Mouse (Mus musculus) lung, adult 2 months (tissue): Measurements from ENCODE around the gene Klhl36. TPM values are rescaled to one million over a fixed set of nuclear protein-coding genes. Genes with fewer than 3 reads are reported as not detected.

ENCODE experiments used
- DNase-seq: peaks from one replicate; pipeline ENCODE4 v3.0.0; 2022
- H3K4me1 ChIP-seq: fragments of 200-500 bp; 2 replicates; pipeline ENCODE4 v1.6.1; 2011; ENCODE audit warnings: low read length; ENCODE audit not compliant: control insufficient read depth, insufficient read depth
- H3K4me3 ChIP-seq: fragments of 200-500 bp; replicated peaks from 2 replicates; pipeline ENCODE3; 2011; ENCODE audit warnings: low read depth, mild to moderate bottlenecking, control low read depth, low read length; ENCODE audit errors: extremely low read depth
- CTCF ChIP-seq: fragments of 200-500 bp; IDR thresholded peaks from 2 replicates; pipeline ENCODE4 v1.5.1; 2011; ENCODE audit warnings: mild to moderate bottlenecking, low read length, control low read depth; ENCODE audit not compliant: insufficient read depth
- POLR2A ChIP-seq: fragments of 200-500 bp; IDR thresholded peaks from 2 replicates; pipeline ENCODE4 v1.6.1; 2011; ENCODE audit warnings: low read depth, mild to moderate bottlenecking, control low read depth, low read length, borderline replicate concordance; ENCODE audit errors: extremely low read depth
- WGBS: fragments of 180-500 bp; shearing (Covaris S2); methylation state at CpG from one replicate; pipeline ENCODE4 v1.1.7; 2018; 5-methylcytosine and 5-hydroxymethylcytosine counted together
- polyA plus RNA-seq: library from polyadenylated mRNA; depleted of rRNA; stranded (reverse); fragments of >200 nt; gene quantifications from 2 replicates; pipeline ENCODE4 v1.2.3, GENCODE M21; 2012

Klhl36 gene
- polyA plus RNA-seq, 1 experiment = 28.9 TPM

- H3K4me1 ChIP-seq = peaks cover 5% of the 10 kb centered on the region
- no peak overlapping the region for H3K4me3 ChIP-seq
- no peak for DNase-seq
- 53% methylated on average over 11 of the region's 11 CpGs for WGBS
- TF ChIP-seq POLR2A (no peak), CTCF (no peak)
Measured at GRCm38 (mm10) chr8:119824809-119825273, 37.2 kb upstream of the Klhl36 start.

GRCm38 (mm10) chr8:119825950-119826730, 35.9 kb upstream of the Klhl36 start:
- no peak overlapping the region for H3K4me3 ChIP-seq
- no peak for DNase-seq
- 58% methylated on average over 19 of the region's 19 CpGs for WGBS
- TF ChIP-seq POLR2A = no peak
- TF ChIP-seq CTCF = no peak
- peaks cover 5% of the 10 kb centered on the region for H3K4me1 ChIP-seq

- WGBS = 67% methylated on average over 5 of the region's 5 CpGs
- no peak overlapping the region for H3K4me3 ChIP-seq
- DNase-seq = no peak
- peaks cover 5% of the 10 kb centered on the region for H3K4me1 ChIP-seq
- no peak for TF ChIP-seq POLR2A
- no peak for TF ChIP-seq CTCF
Measured at GRCm38 (mm10) chr8:119826982-119827381, 35.1 kb upstream of the Klhl36 start.

- H3K4me3 ChIP-seq = no peak overlapping the region
- H3K4me1 ChIP-seq = peaks cover 5% of the 10 kb centered on the region
- TF ChIP-seq CTCF = no peak
- 32% methylated on average over 4 of the region's 4 CpGs for WGBS
- no peak for DNase-seq
Measured at GRCm38 (mm10) chr8:119827721-119828153, 34.3 kb upstream of the Klhl36 start.

GRCm38 (mm10) chr8:119829015-119829414, 33.1 kb upstream of the Klhl36 start:
- no peak for TF ChIP-seq CTCF
- TF ChIP-seq POLR2A = no peak
- 88% methylated on average over 10 of the region's 10 CpGs for WGBS
- no peak for DNase-seq
- peaks cover 5% of the 10 kb centered on the region for H3K4me1 ChIP-seq
- H3K4me3 ChIP-seq = no peak overlapping the region

GRCm38 (mm10) chr8:119829420-119829819, 32.6 kb upstream of the Klhl36 start:
- TF ChIP-seq POLR2A = no peak
- no peak for TF ChIP-seq CTCF
- Histone ChIP-seq H3K4me1 (peaks cover 2% of the 10 kb centered on the region; the same call in 1 of the 2 replicates), H3K4me3 (no peak overlapping the region)
- 88% methylated on average over 13 of the region's 13 CpGs for WGBS
- no peak for DNase-seq

- DNase-seq = no peak
- WGBS = 82% methylated on average over 16 of the region's 16 CpGs
- TF ChIP-seq POLR2A (no peak), CTCF (no peak)
- Histone ChIP-seq H3K4me3 (no peak overlapping the region), H3K4me1 (peaks cover 2% of the 10 kb centered on the region; the same call in 1 of the 2 replicates)
Measured at GRCm38 (mm10) chr8:119829870-119830580, 32.0 kb upstream of the Klhl36 start.

GRCm38 (mm10) chr8:119830589-119830988, 31.5 kb upstream of the Klhl36 start:
- no peak for DNase-seq
- Histone ChIP-seq H3K4me3 (no peak overlapping the region), H3K4me1 (peaks cover 2% of the 10 kb centered on the region; the same call in 1 of the 2 replicates)
- TF ChIP-seq CTCF (no peak), POLR2A (no peak)
- 61% methylated on average over 7 of the region's 7 CpGs for WGBS

- Histone ChIP-seq H3K4me3 (no peak overlapping the region), H3K4me1 (peaks cover 2% of the 10 kb centered on the region; the same call in 1 of the 2 replicates)
- no peak for TF ChIP-seq CTCF
- peak; percentile 72 for DNase-seq
- 24% methylated on average over 20 of the region's 20 CpGs for WGBS
Measured at GRCm38 (mm10) chr8:119831336-119831995, 30.6 kb upstream of the Klhl36 start.

GRCm38 (mm10) chr8:119832101-119832617, 29.9 kb upstream of the Klhl36 start:
- WGBS = 38% methylated on average over 7 of the region's 7 CpGs
- DNase-seq = no peak
- TF ChIP-seq CTCF (no peak), POLR2A (no peak)
- no peak overlapping the region for H3K4me3 ChIP-seq
- H3K4me1 ChIP-seq = peaks cover 2% of the 10 kb centered on the region; the same call in 1 of the 2 replicates
